Mouse (Mus musculus): ENCODE measurements around the gene Gm12184.

- peak; percentile 30; the same call in 1 of the 2 replicates for TF ChIP-seq CTCF (IDR thresholded peaks at IDR 0.05; ENCODE audit: low read depth)
- TF ChIP-seq EP300 (IDR thresholded peaks at IDR 0.05; ENCODE audit: low read depth), result no peak
Observed at GRCm38 (mm10) chr11:48871201-48871772, 44.8 kb upstream of the Gm12184 start, which contains the start of gene Irgm1.

Measured in heart, postnatal 0 days (tissue).